Mouse (Mus musculus): ENCODE measurements around the gene Zfp292.

DNA sequence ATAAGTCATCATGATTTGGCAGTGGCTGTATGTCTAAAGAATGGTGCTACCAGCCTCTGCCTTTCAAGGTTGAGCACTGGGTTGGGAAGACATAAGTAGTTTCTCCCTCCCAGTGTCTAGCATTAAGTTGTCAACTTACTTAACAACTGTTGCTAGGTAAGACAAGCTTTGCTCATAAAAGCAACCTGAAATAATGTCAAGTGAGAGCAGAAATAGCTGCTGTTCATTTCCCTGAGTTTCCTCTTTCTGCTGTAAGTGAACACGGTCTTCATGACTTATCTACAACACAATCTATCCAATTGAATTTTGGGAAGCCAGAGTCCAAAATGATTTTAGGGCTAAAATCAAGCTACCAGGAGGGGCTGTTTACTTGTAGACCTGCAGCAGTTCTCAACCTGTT, 126.6 kb downstream of the Zfp292 start, which contains the start of gene Gm136:
- no peak for TF ChIP-seq CTCF (IDR thresholded peaks at IDR 0.05; ENCODE audit: control insufficient read depth, insufficient read depth, low read length)
- no peak for TF ChIP-seq POLR2A (IDR thresholded peaks at IDR 0.05; ENCODE audit: borderline replicate concordance, control insufficient read depth, low read depth, low read length)
